Mouse (Mus musculus) ES-E14 (cell line): ENCODE measurements around the gene Gtf2a2.

Source experiments
- CHD2 ChIP-seq: IDR thresholded peaks from 2 replicates; pipeline ENCODE4 v1.6.1; 2014; ENCODE audit warnings: mild to moderate bottlenecking, low read depth, low read length, inconsistent platforms
- MAFK ChIP-seq: IDR thresholded peaks from 2 replicates; pipeline ENCODE4 v1.6.1; 2014; ENCODE audit warnings: mild to moderate bottlenecking, low read depth, low read length, inconsistent platforms; ENCODE audit not compliant: insufficient read depth
- ZC3H11A ChIP-seq: IDR thresholded peaks from 2 replicates; pipeline ENCODE4 v1.6.1; 2012; ENCODE audit warnings: low read depth, mild to moderate bottlenecking, inconsistent platforms, low read length, borderline replicate concordance
- ZNF384 ChIP-seq: IDR thresholded peaks from 2 replicates; pipeline ENCODE4 v1.6.1; 2012; ENCODE audit warnings: low read depth, low read length, inconsistent platforms

GRCm38 (mm10) chr9:70024648-70025047 is 12.3 kb downstream of the Gtf2a2 start:
- no peak for TF ChIP-seq ZC3H11A
- 0 out of 2 replicates have a peak, but pooled peaks have one; percentile 15 for TF ChIP-seq MAFK
- no peak for TF ChIP-seq CHD2
- no peak for TF ChIP-seq ZNF384
